Mouse (Mus musculus) thymus, postnatal 36 days (tissue): ENCODE data around the gene Mylk2.

Experiments used
- DNase-seq, 2 experiments: peaks; one replicate each; pipeline ENCODE4 v3.0.0; 2022; ENCODE audit warnings: mixed read lengths in 2 of 2

Gene Mylk2

DNA sequence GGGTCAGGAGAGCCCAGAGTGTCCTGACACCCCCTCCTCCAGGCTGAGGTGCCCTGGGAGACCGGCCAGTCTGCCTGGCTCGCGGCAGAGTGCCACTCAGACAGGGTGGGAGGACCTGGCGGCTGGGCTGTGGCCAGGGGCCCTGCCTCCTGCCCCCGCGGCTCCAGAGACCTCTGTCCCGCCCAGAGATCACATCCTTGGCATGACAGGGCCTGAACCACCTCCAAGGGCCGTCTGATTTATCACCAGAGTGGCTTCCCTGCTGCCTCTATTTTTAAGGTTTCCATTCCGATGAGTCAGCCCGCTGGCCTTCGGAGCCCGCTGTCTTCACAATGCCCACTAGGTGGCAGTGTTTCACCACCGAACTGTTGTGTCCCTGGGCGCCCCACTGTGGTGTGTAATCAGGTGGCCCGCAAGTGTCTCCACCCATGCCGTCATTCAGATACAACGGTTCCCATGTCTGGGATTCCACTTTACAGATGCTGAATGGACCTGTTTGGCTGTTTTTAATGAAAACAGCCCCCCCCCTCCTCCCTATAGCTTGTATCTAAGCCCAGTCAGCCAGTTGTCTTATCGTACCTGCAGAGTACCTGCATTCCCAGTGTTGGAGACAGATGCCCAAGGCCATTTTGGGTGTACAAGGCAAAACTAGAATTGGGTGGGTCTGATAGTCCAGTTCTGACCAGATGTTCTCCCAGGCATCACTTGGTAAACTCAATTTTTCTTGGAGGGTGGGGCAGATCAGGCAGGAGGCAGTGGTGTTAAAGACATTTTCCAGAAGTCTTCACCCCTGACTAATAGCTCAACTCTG, 3.4 kb downstream of the Mylk2 start:
- peak; percentile 69 to 75 for DNase-seq

DNA sequence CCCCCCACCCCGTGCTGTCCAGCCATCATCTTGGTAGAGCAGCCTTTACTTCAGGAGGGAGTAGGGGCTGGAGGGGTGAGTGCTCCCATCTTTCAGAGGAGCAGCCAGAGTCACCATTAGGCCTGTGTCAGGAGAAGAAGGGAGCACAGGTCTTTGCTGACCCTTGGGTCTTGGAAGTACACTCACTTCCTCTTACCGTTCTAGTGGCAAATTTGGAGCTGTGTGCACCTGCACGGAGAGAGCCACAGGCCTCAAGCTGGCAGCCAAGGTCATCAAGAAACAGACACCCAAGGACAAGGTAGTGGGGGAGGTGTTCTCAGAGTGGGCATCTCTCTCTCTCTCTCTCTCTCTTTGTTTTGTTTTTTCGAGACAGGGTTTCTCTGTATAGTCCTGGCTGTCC, 4.3 kb downstream of the Mylk2 start:
- DNase-seq: no peak

DNA sequence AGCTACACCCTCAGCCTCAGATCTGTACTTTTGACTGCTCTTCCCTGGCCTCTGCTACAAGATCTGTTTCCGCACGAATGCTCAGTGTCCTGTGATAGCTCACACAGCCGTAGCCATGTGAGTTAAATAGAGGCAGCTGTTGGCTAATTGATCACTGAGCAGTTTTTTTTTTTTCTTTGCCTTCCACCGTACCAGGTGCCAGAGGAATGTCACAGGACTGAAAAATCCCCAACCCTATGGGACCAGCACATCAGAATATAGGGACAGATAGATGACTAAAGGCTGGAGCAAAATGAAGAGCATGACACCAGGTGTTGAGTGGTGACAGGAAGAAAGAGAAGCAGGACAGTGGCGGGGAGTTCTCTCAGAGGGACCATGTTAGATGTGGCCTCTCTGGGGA, 5.0 kb downstream of the Mylk2 start:
- no peak for DNase-seq

DNA sequence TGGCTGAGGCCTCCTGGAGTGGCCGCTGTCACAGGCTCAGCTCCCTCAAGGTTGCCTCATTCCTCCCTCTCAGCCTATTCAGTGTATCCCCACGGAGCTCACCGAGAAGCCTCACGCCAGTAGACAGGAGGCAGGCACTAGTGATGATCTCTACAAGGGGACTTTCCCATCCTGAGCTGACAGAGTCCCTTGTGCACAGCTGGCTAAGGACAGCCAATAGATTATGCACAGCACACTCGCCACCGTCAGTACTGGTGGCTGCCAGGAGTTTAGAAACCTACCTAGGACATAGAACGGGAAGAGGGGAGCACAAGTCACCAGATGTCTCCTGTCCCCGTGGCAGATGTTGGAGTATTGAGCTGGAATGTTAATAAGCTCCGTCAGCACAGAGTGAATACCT, 6.5 kb downstream of the Mylk2 start:
- no peak for DNase-seq

DNA sequence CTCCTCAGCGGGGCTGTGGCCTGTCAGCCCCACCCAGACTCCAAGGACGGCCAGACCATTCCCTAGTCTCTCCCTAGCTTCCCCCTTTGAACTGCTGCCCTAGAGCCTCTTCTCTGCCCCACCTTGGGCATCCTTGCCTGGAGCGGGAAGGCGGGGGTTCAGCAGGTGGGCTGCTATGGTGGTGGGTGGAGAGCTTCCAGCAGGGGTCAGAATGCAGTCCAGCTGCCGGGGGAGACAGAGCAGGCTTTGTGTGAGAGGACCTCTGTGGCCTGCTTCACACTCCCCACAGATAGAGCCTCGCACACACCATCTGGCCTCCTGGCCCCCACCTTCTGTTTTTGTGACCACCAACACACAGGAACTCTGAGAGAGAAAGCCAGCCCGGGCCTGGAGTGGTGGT, 11.2 kb downstream of the Mylk2 start:
- DNase-seq: no peak

DNA sequence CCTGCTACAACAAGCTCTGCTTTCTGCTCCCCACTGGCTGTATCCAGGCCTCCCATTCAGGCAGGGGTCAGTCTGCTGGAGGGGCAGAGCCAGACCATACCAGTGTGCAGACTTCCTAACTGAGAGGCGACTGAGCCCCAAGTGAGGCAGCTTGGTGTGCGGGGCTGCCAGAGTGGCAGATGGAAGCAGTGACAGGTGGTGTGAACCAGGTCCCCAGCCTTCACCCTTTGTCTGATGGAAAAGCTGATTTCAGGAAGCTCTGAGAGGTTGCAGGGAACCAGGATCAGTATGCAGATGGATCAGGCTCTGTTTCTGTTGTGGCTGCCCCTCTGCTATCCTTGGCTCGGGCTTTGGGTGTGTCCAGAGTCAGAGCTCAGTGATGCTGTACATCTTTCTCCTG, 12.5 kb downstream of the Mylk2 start:
- no peak for DNase-seq

DNA sequence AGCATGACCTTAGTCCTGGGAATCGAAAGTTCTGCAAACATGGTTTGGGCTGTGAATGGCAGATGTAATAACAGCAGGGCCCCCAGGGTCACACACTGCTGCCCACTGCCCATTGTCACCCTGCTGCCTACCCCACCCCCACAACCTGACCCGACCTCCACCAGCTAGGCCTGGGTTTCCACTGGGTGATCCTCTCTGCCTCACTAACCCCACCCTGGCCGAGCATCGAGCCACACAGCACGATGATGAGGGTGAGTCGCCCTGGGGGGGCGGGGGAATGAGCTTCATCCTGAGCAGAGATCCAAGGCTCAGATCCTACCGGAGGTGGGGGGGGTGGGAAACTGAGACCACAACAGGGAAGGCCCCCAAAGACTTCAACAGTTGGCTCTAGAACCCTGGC, 13.0 kb downstream of the Mylk2 start:
- no peak for DNase-seq

DNA sequence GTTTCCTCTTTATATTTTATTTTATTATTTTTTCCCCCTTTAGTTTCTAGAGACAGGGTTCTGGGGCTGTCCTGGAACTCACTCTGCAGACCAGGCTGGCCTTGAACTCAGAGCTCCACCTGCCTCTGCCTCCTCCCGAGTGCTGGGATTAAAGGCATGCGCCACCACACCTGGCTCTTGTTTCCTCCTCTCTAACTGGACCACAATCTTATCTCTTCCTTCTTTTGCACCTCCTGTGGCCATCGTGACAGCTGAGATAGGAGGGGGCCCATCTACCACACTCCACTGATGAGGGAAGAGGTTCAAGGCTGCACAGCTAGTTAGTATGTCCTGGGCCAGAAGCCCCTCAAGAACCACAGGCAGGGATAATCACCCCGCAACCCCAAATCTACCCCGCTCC, 13.4 kb downstream of the Mylk2 start:
- DNase-seq: no peak

DNA sequence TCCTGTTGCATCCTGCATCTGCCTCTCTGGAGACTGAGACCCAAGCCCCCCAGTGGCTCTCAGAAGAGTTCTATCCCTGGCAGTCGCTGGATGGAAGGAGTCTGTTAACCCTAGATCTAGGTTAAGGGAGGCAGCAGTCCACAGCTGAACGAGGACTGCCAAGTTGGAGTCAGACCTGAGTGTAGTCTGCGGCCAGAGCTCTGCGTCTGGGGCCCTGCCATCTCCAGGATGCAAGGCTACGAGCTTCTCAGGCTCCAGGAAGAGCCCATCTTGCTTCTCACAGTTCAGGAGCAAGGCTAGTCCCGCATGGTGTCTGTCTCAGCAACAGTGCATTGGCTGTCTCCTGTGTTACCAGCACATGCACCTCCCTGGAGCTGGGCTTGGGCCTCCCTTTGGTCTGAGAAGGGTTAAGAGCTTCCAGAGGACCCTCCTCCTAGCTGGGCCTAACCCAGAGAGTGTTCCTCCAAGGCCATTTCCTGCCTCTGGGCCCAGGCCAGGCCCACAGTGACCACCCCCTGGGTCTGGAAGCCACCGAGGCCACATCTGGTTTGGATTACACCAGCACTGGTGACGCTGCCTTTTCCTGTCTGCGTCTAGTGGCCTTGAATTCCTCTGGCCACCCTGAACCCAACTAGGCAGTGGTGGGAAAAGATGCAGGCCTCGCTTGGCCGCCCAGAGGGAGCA, 14.2 kb downstream of the Mylk2 start:
- DNase-seq: no peak

DNA sequence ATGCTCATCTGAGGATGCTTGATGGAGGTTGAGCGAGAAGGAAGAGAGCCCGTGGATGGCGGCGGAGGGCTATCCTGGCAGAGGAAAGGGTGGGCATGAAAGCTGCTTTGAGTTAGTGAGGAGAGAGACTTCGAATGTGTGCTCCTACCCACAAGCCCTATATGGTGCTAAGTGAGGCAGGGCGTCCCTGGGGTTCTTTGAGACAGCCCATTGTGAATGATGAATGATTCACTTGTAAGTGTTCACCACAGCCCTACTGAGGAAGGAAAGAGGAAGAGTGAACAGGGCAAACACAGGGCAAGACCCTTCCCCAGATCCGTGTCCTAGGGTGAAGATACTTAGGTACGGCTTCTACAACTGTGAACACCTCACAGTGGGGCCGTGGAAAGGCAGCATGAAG, 15.7 kb downstream of the Mylk2 start:
- DNase-seq: no peak

DNA sequence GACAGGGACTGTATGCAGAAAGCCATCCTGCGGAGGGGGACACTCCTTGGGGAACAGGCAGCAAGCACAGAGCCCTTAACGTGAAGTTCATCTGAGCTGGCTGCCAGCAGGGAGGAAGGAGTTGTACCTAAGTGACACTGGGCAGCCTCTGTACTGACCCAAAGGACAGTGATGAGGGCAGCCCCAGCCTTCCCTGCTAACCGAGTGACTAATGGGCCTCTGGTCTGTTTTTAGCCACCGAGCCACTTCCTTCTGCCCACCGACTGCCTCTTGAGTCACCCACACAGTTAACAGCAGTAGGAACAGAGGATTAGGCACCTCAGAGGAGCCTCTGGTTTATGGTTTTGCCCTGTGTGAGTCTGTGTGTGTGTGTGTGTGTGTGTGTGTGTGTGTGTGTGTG, 16.2 kb downstream of the Mylk2 start:
- DNase-seq: no peak

DNA sequence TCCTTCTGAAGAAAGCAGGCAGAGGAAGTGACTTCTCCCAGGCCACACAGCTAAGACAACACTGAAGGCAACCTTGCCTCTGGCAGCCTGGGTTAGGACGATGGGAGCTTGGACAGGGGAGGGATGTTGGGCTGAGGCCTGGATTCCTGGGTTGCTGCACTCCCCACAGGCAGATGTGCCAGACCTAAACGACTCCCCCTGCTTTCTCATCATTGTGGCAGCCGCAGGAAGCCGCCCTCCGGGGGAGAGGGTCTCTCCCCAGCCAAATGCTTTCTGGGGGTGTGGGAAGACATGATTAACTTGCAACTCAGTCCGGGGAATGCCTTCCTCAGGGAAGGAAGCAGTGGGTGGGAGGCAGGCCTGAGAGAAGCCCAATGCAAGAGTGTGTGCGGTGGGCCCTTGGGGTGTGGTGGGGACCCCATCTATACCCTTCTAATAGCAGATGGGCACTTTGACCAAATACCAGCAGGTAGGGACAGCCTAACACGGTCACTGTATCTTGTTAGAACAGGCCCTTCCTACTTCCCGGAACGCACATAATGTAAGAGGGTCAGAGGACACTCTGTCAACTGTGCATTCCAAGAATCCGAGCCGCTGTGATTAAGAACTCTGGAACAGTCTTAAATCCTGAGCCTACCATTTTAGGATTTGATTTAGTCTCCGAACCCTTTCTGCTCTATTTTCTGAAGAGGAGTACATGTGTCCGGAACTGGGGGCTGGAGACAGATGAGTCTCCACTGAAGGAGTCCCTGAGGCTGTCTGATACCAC, 17.3 kb downstream of the Mylk2 start:
- no peak for DNase-seq

DNA sequence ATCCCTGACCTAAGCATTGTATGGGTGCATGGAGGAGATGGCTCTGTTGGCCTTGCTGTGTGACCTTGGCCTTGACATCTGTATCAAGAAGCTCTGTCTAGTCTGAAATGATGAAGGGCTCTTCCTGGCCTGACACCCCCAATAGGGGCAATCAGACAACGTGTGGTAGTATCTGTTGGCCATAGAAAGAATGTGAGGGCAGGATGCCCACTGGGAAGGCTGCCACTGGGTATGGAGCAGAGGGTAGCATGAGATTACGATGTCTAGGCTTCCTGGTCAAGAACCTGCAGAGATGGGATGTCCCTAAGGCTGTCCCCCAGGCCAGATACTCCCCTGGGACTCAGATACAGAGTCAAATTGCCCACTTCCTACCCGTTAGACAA, 17.8 kb downstream of the Mylk2 start:
- DNase-seq: no peak

DNA sequence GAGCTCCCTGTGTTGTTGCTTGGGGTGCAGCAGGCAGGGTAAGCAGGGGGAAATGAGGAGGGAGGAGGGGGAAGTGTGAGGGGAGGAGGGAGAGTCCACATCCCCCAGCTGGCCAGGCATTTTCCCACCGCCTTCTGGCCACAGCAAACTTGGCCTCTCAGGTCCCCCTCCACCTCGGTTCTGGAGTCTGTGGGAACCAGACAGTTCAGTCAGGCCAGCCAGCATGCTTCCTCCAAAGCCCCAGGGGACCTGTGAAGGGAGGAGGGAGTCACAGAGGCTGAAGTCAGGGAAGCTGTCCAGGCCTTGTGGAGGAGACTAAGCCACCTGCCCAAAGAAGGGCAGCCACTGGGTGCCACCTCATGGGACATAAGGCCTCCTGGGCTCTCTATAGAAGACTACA, 19.1 kb downstream of the Mylk2 start:
- no peak for DNase-seq

DNA sequence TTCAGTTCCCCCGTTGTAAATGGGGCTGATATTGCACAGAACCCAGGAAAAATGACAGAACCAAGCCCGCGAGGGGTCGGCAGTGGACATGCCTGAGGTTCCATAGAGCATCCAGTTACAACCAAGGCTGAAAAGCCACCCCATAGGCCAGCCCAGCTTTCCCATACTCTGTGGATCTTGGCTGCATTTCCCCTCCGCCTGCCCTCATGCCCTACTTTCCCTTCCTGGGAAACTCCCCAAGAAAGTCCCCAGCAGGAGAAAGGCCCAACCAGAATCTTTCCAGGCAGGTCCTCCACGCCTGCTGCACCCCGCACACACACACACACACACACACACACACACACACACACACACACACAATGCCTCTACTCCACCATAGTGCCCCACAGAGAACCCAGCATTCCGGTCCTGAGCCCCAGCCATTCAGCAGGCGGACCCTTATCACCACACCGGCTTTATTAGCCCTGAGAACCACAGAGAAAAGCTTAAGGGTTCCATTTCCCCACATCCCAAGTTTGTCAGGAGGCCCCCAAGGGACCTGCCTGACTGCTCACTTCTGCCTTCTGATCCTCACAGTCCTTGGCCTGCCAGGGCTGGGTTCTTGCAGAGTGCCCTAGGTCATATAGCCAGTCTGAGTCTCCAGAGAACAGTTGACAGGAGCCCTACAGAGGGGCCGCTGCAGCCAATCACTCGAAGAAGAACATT, 20.5 kb downstream of the Mylk2 start:
- no peak for DNase-seq

DNA sequence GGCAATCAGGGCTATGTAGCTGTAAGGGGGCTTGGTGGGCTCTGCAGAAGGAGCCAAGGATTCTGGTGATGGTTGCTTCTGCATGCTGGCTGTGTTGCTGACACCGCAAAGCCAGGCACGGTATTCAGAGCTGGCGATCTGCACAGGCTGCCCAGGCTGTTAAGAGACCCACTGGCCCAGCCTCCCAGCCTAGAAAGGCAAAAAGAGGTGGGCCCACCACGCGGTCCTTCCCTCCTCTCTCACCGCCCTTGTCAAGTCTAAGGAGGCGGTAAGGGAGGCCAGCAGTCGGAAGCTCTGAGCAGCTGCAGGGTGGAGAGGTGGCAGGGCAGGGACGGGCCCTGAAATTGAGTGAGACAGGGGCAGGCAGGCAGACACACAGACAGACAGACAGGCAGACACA, 21.9 kb downstream of the Mylk2 start, which contains the start of gene Foxs1:
Gene Foxs1 (minus strand): TSS at position 161 of the 400 bp plus-strand sequence.
- no peak for DNase-seq

DNA sequence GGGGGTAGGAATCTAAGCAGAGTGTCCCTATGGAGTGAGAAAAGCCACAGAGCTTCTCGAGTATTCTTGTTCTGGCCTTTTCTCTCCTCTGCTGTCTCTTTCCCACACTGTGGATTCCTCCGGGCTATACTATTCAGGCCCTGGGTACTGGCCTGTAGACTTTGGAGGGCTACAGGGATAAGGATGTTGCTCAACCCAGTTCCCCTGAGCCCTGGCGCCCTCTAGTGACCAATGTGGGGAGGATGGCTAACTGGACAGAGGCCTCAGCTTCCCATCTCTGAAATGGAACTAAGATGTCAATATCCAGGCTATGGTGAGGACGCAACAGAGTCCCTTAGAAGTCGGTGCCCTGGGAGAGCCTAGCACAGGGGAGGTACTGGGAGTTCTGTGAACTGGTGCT, 22.5 kb downstream of the Mylk2 start:
- peak; percentile 23 to 37 for DNase-seq

DNA sequence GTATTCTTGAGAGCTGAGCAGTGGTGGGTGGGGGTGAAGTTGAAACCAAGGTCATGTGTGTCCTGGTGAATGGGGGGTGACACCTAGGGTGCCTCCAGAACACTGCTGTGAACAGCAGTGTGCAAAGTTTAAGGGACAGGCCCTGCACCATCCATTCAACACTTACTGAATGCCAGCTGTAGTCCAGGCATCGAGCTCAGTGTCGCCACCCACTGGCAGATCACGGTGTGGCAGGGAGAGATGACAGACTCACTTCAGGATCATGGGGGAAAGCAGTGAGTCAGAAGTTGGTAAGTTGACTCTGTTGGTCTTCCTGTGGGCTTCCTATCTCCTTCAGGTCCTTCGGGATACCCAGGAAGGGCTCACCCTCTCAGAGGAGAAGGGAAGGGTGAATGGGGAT, 28.7 kb downstream of the Mylk2 start:
- DNase-seq: peak; percentile 35 to 56

DNA sequence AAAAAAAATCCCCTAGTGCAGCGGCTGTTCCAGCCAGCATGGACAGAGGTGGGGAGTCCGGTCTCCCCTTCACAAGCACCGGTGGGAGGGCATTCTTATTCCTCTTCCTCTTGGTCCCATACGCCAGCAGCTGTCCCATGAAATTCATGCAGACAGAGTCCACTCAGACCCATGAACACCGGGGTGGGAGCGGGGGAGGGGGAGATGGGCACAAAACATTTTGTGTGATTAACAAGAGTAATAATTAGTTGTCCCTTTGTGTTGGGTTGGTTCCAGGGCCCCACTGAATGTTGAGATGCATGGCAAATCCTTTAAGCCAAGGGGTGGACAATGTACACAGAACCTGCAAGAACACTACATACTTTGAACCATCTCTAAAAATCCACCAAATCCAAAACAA, 30.0 kb downstream of the Mylk2 start:
- DNase-seq: no peak

DNA sequence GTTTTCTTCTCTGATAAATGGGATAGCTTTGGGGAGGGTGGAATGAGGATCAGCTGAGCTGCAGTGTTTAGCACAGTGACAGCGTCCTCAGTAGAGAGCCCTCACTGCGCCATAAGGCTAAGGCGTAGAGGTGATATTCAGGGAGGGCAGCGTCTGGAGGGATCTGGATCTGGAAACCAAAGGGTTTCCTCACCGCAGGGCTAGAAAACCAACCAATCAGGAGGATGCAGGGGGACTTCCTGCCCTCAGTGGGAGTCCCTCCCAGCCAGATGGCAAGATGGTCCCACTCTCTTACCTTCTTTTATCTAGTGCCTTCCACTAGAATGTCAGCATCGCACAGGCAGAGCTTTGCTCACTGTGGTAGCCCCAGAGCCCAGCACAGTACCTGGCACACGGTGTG, 30.6 kb downstream of the Mylk2 start:
- no peak for DNase-seq

DNA sequence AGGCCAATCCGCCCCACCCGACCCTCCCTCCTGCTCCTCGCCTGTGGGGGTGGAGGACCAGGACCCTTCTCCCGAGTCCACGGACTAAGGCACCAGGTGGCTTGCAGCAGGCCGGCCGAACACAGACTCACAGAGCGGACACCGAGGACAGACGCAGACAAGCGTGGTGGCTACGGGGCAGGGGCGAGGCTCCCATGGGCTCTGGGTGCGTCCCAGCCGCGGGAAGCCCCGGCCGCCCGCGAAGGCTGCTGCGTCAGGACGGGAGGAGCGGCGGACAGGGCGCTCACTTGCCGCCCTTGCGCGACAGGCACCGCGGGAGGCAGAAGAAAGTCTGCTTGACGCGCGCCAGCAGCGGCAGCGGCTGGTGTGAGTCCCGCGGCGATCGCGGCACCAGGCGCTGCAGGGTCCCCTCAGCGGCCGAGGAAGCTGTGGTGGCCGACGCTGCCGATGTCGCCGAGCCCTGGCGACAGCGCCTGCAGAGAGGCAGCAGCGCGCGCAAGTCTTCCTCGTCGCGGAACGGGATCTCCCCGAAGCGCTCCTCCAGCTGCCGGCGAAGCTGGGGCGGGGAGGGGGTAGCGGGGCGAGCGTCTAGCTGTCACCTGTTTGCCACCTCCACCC, 31.9 kb downstream of the Mylk2 start:
- no peak for DNase-seq

DNA sequence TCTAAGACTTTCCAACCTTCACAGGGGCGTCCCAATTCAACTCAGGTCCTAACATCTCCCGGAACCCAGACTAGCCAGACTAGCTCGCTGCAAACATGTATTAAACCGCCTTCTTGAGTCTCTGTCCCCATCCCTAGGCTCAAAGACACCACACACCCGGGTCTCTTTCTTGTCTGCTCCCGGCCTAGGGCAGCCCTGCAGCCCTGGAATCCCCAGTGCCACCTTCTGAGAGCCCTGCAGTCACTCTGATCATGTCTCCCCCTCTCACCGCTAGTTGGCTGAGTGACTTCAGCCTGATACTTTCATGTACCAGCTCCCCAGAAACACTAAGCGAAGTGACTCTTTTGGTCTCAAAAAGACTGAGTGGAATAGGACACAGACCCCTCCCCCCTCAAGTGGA, 32.4 kb downstream of the Mylk2 start:
- no peak for DNase-seq

DNA sequence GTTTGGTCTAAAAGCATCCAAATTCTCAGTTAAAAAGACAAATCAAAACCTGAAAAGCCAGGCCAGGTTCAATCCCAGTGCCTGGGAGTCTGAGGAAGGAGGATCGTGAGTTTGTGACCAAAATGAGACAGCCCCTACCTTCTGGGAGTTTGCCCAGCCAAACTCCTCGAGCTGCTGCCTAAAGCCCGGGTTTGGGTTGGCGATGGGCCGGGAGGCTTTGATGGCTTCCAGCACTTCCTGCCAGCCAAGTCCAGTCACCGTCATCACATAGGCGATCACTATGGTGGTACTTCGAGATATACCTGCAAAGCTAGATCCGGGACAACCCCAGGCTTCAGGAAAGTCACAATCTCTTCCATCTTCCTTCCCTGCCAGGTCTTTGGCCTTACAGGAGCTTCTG, 32.9 kb downstream of the Mylk2 start:
- no peak for DNase-seq
